In the genomic region with DNA sequence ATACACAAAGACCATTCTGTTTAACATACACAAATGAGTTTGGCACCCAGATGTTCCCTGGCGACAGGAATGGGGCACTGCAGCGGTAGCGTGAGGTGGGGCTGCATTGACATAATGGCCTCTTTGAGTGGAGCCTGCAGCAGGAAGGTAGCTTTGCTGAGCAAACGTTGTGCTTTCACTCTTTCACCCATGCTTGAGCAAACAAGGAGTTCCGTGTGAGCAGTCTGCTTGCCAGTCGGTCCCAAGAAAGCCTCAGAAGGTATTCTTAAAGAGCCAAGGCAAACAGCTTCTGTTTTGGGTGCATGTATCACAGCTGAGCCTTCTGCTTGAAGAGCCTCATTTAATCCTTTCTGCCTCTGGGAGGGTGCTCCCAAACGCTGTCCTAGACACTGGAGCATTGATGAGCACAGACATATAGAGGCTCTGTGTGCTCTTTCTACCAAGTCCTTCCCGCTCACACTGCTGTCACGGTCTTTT, we compare ENCODE assay signal across 8 mouse cellular contexts.
DNase-seq lines count a peak whose midpoint lies in the region; ATAC-seq and TF ChIP-seq lines count a peak whose summit lies in the region.

No protein-coding gene starts in this region.

- no peak overlapping the region for H3K4me2 ChIP-seq in hindbrain, embryonic 13.5 days
- peak overlapping the region; percentile 30 for H3K4me2 ChIP-seq in intestine, postnatal 0 days (replicated peaks; ENCODE audit: low read depth)

- 40% methylated on average over 9 of the region's 9 CpGs for WGBS in hindbrain, embryonic 10.5 days
- WGBS in hindbrain, embryonic 13.5 days: 40% methylated on average over 9 of the region's 9 CpGs
- 30% methylated on average over 9 of the region's 9 CpGs for WGBS in intestine, postnatal 0 days

- H3K27me3 ChIP-seq in hindbrain, embryonic 10.5 days (ENCODE audit: insufficient read depth, poor library complexity, severe bottlenecking): no peaks in the 10 kb centered on the region
- H3K27me3 ChIP-seq in hindbrain, embryonic 13.5 days: no peaks in the 10 kb centered on the region
- no peaks in the 10 kb centered on the region for H3K27me3 ChIP-seq in intestine, postnatal 0 days (replicated peaks; ENCODE audit: control insufficient read depth, insufficient read depth, low read length)

- no peak overlapping the region for H3K4me3 ChIP-seq in hindbrain, embryonic 10.5 days
- H3K4me3 ChIP-seq in hindbrain, embryonic 13.5 days: no peak overlapping the region
- no peak overlapping the region for H3K4me3 ChIP-seq in intestine, postnatal 0 days (ENCODE audit: low read depth, low read length)

- no peak overlapping the region for H3K9ac ChIP-seq in hindbrain, embryonic 13.5 days
- no peak overlapping the region for H3K9ac ChIP-seq in intestine, postnatal 0 days (ENCODE audit: low read depth, low read length)

- ATAC-seq in hindbrain, embryonic 13.5 days (ENCODE audit: low FRiP score): no peak
- peak; percentile 73; the same call in 1 of the 2 replicates for ATAC-seq in intestine, postnatal 0 days
- ATAC-seq in erythroblast, adult 5-6 weeks (replicated peaks; ENCODE audit: low FRiP score, poor library complexity, severe bottlenecking): no peak

- no peaks in the 10 kb centered on the region for H3K9me3 ChIP-seq in hindbrain, embryonic 10.5 days
- no peaks in the 10 kb centered on the region for H3K9me3 ChIP-seq in hindbrain, embryonic 13.5 days
- no peaks in the 10 kb centered on the region for H3K9me3 ChIP-seq in intestine, postnatal 0 days (ENCODE audit: control insufficient read depth)

- H3K27ac ChIP-seq in hindbrain, embryonic 10.5 days: peak overlapping the region; percentile 66
- no peak overlapping the region for H3K27ac ChIP-seq in hindbrain, embryonic 13.5 days
- H3K27ac ChIP-seq in intestine, postnatal 0 days (ENCODE audit: low read depth, low read length): no peak overlapping the region

- peak; percentile 58 for DNase-seq in hindbrain, embryonic 10.5 days (ENCODE audit: low spot score)
- peak; percentile 77 for DNase-seq in embryo, embryonic 10 days (ENCODE audit: low spot score)
- DNase-seq in lung, postnatal 4 days: peak; percentile 72 to 82
- no peak for DNase-seq in cerebellum, postnatal 25 days
- DNase-seq in layer of hippocampus, adult 9-11 months: no peak

- peak; percentile 75 for TF ChIP-seq CTCF in intestine, postnatal 0 days (IDR thresholded peaks at IDR 0.05; ENCODE audit: low read depth)

- peaks cover 15% of the 10 kb centered on the region; the same call in 1 of the 2 replicates for H3K4me1 ChIP-seq in hindbrain, embryonic 10.5 days (replicated peaks)
- 0 out of 2 replicates have a peak, but pooled peaks cover 3% of the 10 kb centered on the region for H3K4me1 ChIP-seq in hindbrain, embryonic 13.5 days (replicated peaks)
- no peaks in the 10 kb centered on the region for H3K4me1 ChIP-seq in intestine, postnatal 0 days (replicated peaks; ENCODE audit: control insufficient read depth, insufficient read depth, low read length)

- no peaks in the 10 kb centered on the region for H3K36me3 ChIP-seq in hindbrain, embryonic 10.5 days
- no peaks in the 10 kb centered on the region for H3K36me3 ChIP-seq in hindbrain, embryonic 13.5 days
- H3K36me3 ChIP-seq in intestine, postnatal 0 days (ENCODE audit: control insufficient read depth, insufficient read depth): no peaks in the 10 kb centered on the region

Comparison
In these comparisons a context has a peak if more than half of its experiments do, and no peak if none do; other contexts are left out.
1. DNase-seq: peak in hindbrain, embryonic 10.5 days (single experiment), embryo, embryonic 10 days (single experiment) and lung, postnatal 4 days (2 of 2); none in cerebellum, postnatal 25 days (0 of 2) and layer of hippocampus, adult 9-11 months (single experiment).